Mouse (Mus musculus) midbrain, embryonic 10.5 days (tissue): ENCODE data around the gene Gm6309. TPM values are rescaled to one million over a fixed set of nuclear protein-coding genes. Genes with fewer than 3 reads are reported as not detected.
"Not testable (repeated sequence)": the region's sequence is repeated elsewhere in the genome, so short reads cannot be mapped to it uniquely, and the experiment has no call there.

Experiments used
- DNase-seq: peaks from one replicate; pipeline ENCODE4 v3.0.0-alpha.2; 2017; ENCODE audit warnings: low spot score
- H3K27ac ChIP-seq: fragments of 300-500 bp; sonication (generic); replicated peaks from 2 replicates; pipeline ENCODE4 v1.5.1; 2016; ENCODE audit warnings: mild to moderate bottlenecking
- H3K27me3 ChIP-seq: fragments of 300-500 bp; sonication (generic); 2 replicates; pipeline ENCODE4 v1.6.1; 2016; ENCODE audit warnings: low read depth, mild to moderate bottlenecking; ENCODE audit not compliant: poor library complexity, severe bottlenecking
- H3K36me3 ChIP-seq: fragments of 300-500 bp; sonication (generic); 2 replicates; pipeline ENCODE4 v1.6.1; 2016; ENCODE audit warnings: mild to moderate bottlenecking, moderate library complexity
- H3K4me1 ChIP-seq: fragments of 300-500 bp; sonication (generic); 2 replicates; pipeline ENCODE4 v1.6.1; 2016
- H3K4me3 ChIP-seq: fragments of 300-500 bp; sonication (generic); 2 replicates; pipeline ENCODE4 v1.5.1; 2016; ENCODE audit warnings: mild to moderate bottlenecking, moderate library complexity
- H3K9me3 ChIP-seq: fragments of 300-500 bp; sonication (generic); replicated peaks from 2 replicates; pipeline ENCODE4 v1.6.1; 2016; ENCODE audit warnings: mild to moderate bottlenecking
- WGBS: fragments of 180-500 bp; shearing (Covaris S2); methylation state at CpG from one replicate; pipeline ENCODE4 v1.1.7; 2016; 5-methylcytosine and 5-hydroxymethylcytosine counted together
- polyA plus RNA-seq: library from polyadenylated mRNA; unstranded; fragments of >200 nt; fragmentation: Nextera tagmentation; extraction: Ambion mirVana; gene quantifications from 2 replicates; pipeline ENCODE4 v1.2.1, GENCODE M21; 2016

Gm6309 gene
- polyA plus RNA-seq, 1 experiment from 2014 or later, result not detected

DNA sequence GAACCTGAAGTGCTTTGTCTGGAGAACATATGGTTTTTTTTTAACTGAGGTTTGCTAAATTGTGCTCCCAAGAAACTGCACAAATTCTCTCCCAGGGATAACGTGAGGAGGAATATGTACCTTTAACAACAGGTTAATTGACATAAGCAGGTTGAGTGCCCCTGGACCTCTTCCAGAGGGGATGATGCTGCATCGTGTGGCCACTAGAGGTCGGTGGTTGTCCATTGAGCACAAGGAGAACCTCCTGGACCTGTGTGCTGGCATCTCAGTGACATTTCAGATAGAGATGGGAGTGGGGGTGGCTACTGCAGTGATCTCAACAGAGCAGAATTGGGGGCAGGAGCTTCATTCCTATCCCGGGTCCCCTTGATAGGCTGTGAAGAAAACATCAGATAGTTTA, 2.2 kb upstream of the Gm6309 start:
- H3K4me1 ChIP-seq, H3K27ac ChIP-seq, DNase-seq, H3K4me3 ChIP-seq, H3K27me3 ChIP-seq, H3K36me3 ChIP-seq: not testable (repeated sequence)
- WGBS, result 67% methylated on average over 4 of the region's 4 CpGs
- peaks cover 35% of the 10 kb centered on the region; the same call in 1 of the 2 replicates for H3K9me3 ChIP-seq

- 94% methylated on average over 3 of the region's 3 CpGs for WGBS
- H3K27ac ChIP-seq, H3K36me3 ChIP-seq, H3K4me1 ChIP-seq, H3K27me3 ChIP-seq, H3K4me3 ChIP-seq, DNase-seq: not testable (repeated sequence)
- H3K9me3 ChIP-seq, result peaks cover 28% of the 10 kb centered on the region
These were observed 10.1 kb downstream of the Gm6309 start, which contains the start of gene Gm5565 for GRCm38 (mm10) chr5:146160439-146160838. Gene Gm5565 (minus strand): TSS chr5:146160539.

DNA sequence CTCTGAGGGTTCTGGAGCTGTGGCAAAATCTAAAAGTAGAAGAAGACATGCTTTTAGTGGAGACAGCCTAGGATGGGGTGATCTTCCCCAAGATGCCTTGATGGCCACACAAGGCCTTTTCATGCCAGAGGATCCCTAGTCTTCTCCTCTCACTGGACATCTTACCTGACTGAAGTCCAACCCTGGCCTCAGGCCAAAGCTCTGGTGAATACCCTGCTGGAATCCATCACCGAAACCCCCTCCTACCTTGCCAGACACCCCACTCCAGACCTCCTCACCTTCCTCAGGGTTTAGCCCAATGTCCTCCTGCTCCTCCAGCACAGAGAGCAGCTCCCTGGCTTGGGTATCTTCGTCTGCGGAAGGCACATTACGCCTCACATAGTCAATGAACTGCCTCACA, 12.2 kb downstream of the Gm6309 start:
- H3K4me1 ChIP-seq, DNase-seq, H3K27ac ChIP-seq, H3K36me3 ChIP-seq, H3K4me3 ChIP-seq, H3K27me3 ChIP-seq: not testable (repeated sequence)
- WGBS, result 93% methylated on average over 4 of the region's 4 CpGs
- peaks cover 43% of the 10 kb centered on the region for H3K9me3 ChIP-seq

- H3K9me3 ChIP-seq, result peaks cover 49% of the 10 kb centered on the region
- H3K36me3 ChIP-seq, result no peaks in the 10 kb centered on the region
- no peaks in the 10 kb centered on the region for H3K4me1 ChIP-seq
- no peak for DNase-seq
- H3K27ac ChIP-seq, result no peak overlapping the region
- H3K27me3 ChIP-seq, result no peaks in the 10 kb centered on the region
- H3K4me3 ChIP-seq, result no peak overlapping the region
- 78% methylated on average over 3 of the region's 3 CpGs for WGBS
These were observed 20.1 kb downstream of the Gm6309 start for GRCm38 (mm10) chr5:146150454-146150853.

GRCm38 (mm10) chr5:146147903-146148302, 22.6 kb downstream of the Gm6309 start:
- WGBS, result 36% methylated on average over 2 of the region's 2 CpGs
- Histone ChIP-seq H3K27me3 (no peaks in the 10 kb centered on the region), H3K27ac (no peak overlapping the region), H3K9me3 (peaks cover 46% of the 10 kb centered on the region), H3K4me3 (no peak overlapping the region), H3K36me3 (no peaks in the 10 kb centered on the region), H3K4me1 (no peaks in the 10 kb centered on the region)
- peak; percentile 21 for DNase-seq

Other genes with a start within 250 kb of the Gm6309 start
- gene Cyp3a25, start 161.1 kb downstream of the Gm6309 start, polyA plus RNA-seq, result not detected in 2 replicates
- gene Cyp3a59, start 91.5 kb downstream of the Gm6309 start, polyA plus RNA-seq, result not detected in 2 replicates
- gene Gm5565, start 10.2 kb downstream of the Gm6309 start, polyA plus RNA-seq, result not detected in 2 replicates
- 0.34 TPM in 1 of 2 replicates, not detected in the other for gene 1700001J03Rik, start 14.6 kb upstream of the Gm6309 start, polyA plus RNA-seq
- 24.2 and 25.1 TPM in 2 replicates for gene Rnf6, start 50.8 kb upstream of the Gm6309 start, polyA plus RNA-seq
- 22.4 and 24.2 TPM in 2 replicates for gene Cdk8, start 60.5 kb upstream of the Gm6309 start, polyA plus RNA-seq
- 10.9 and 11.7 TPM in 2 replicates for gene Wasf3, start 214.3 kb upstream of the Gm6309 start, polyA plus RNA-seq